Mouse (Mus musculus): ENCODE measurements at regions not wholly inside any gene's neighbourhood (a gene's known extent, or its start where the extent isn't known, plus 50 kb on each side); places are given as distances from the start of the nearest gene placed in this dataset.
A peak's percentile ranks its signal among the peaks of the same experiment; 100 is the strongest.
"Not testable (repeated sequence)": the region's sequence is repeated elsewhere in the genome, so short reads cannot be mapped to it uniquely, and the experiment has no call there.

GRCm38 (mm10) chr17:14144082-14144481 lies 60.0 kb downstream of the Dact2 start:
- DNase-seq (ENCODE audit: low spot score in 2 of 2): no peak

- DNase-seq (ENCODE audit: low spot score in 2 of 2): no peak
These were observed 62.4 kb downstream of the Dact2 start for GRCm38 (mm10) chr17:14141669-14142068.

- no peak for DNase-seq (ENCODE audit: low spot score in 2 of 2)
These were observed 63.8 kb downstream of the Dact2 start for GRCm38 (mm10) chr17:14140266-14140665.

GRCm38 (mm10) chr17:14138941-14139340 lies 65.2 kb downstream of the Dact2 start:
- DNase-seq (ENCODE audit: low spot score in 2 of 2): no peak

GRCm38 (mm10) chr17:14136702-14137315 lies 67.3 kb downstream of the Dact2 start:
- DNase-seq (ENCODE audit: low spot score in 2 of 2): peak; percentile 37 to 91

GRCm38 (mm10) chr17:14134604-14135003 lies 69.5 kb downstream of the Dact2 start:
- no peak for DNase-seq (ENCODE audit: low spot score in 2 of 2)

GRCm38 (mm10) chr17:14133986-14134385 lies 70.1 kb downstream of the Dact2 start:
- no peak for DNase-seq (ENCODE audit: low spot score in 2 of 2)

GRCm38 (mm10) chr17:14127031-14127430 lies 67.7 kb upstream of the Gm7358 start:
- not testable (repeated sequence) for DNase-seq (ENCODE audit: low spot score in 2 of 2)

- DNase-seq (ENCODE audit: low spot score in 2 of 2): no peak
These were observed 59.5 kb upstream of the Gm7358 start for GRCm38 (mm10) chr17:14118863-14119262.

- DNase-seq (ENCODE audit: low spot score in 2 of 2): no peak
These were observed 56.9 kb upstream of the Gm7358 start for GRCm38 (mm10) chr17:14116223-14116622.

- DNase-seq (ENCODE audit: low spot score in 2 of 2): no peak
These were observed 55.5 kb upstream of the Gm7358 start for GRCm38 (mm10) chr17:14114856-14115255.

GRCm38 (mm10) chr17:14111692-14112091 lies 52.4 kb upstream of the Gm7358 start:
- peak in 1 of 2 experiments; percentile 45 for DNase-seq (ENCODE audit: low spot score in 2 of 2)

Data from left cerebral cortex, adult 9 months (tissue).